8 mouse cellular contexts compared by ENCODE assay signal in genomic region chr4:151058634-151059033, GRCm38 (mm10). TPM values are rescaled to one million over a fixed set of nuclear protein-coding genes. Genes with fewer than 3 reads are reported as not detected.
DNase-seq lines count a peak whose midpoint lies in the region; ATAC-seq and TF ChIP-seq lines count a peak whose summit lies in the region.
"Had no signal": no experiment of that assay in that cellular context is flagged by ENCODE, and none has a peak within 500 bp of the region (broad histone marks: within the 10 kb centered on the region; RNA-seq: fewer than 3 reads in every experiment).

No protein-coding gene starts in this region.

- no peak overlapping the region; the same call in 1 of the 2 replicates for H3K27ac ChIP-seq in lung, embryonic 15.5 days
- H3K27ac ChIP-seq in forebrain, embryonic 15.5 days (replicated peaks) = peak overlapping the region; percentile 90
- 0 out of 2 replicates have a peak overlapping the region, but pooled peaks have one; percentile 65 for H3K27ac ChIP-seq in limb, embryonic 14.5 days (replicated peaks; ENCODE audit: low read depth, low read length)
- H3K27ac ChIP-seq in stomach, embryonic 15.5 days = peak overlapping the region; percentile 83

- peaks cover 11% of the 10 kb centered on the region for H3K36me3 ChIP-seq in lung, embryonic 15.5 days
- H3K36me3 ChIP-seq in forebrain, embryonic 15.5 days = peaks cover 44% of the 10 kb centered on the region
- peaks cover 17% of the 10 kb centered on the region for H3K36me3 ChIP-seq in limb, embryonic 14.5 days (ENCODE audit: control insufficient read depth, insufficient read depth, low read length)
- H3K36me3 ChIP-seq in stomach, embryonic 15.5 days = peaks cover 5% of the 10 kb centered on the region; the same call in 1 of the 2 replicates

- peaks cover 11% of the 10 kb centered on the region; the same call in 1 of the 2 replicates for H3K4me1 ChIP-seq in lung, embryonic 15.5 days
- H3K4me1 ChIP-seq in forebrain, embryonic 15.5 days = peaks cover 21% of the 10 kb centered on the region
- peaks cover 5% of the 10 kb centered on the region for H3K4me1 ChIP-seq in limb, embryonic 14.5 days (ENCODE audit: control insufficient read depth, insufficient read depth, low read length)
- peaks cover 6% of the 10 kb centered on the region for H3K4me1 ChIP-seq in stomach, embryonic 15.5 days

- no peak for ATAC-seq in lung, embryonic 15.5 days (ENCODE audit: borderline replicate concordance, extremely low read depth, low FRiP score, low TSS enrichment)
- no peak; the same call in 1 of the 2 replicates for ATAC-seq in forebrain, embryonic 15.5 days (replicated peaks)
- ATAC-seq in limb, embryonic 14.5 days (ENCODE audit: low FRiP score, low read depth) = no peak
- no peak for ATAC-seq in stomach, embryonic 15.5 days (ENCODE audit: insufficient read depth, low FRiP score, low read depth)

- WGBS in lung, embryonic 15.5 days = 70% methylated on average over 4 of the region's 4 CpGs
- WGBS in forebrain, embryonic 15.5 days = 80% methylated on average over 4 of the region's 4 CpGs
- WGBS in limb, embryonic 14.5 days = 82% methylated on average over 4 of the region's 4 CpGs
- 84% methylated on average over 4 of the region's 4 CpGs for WGBS in stomach, embryonic 15.5 days

- intact Hi-C loops in left cerebral cortex, postnatal 25 days (cut with DNase I) = no loop called here

- no peaks in the 10 kb centered on the region for H3K27me3 ChIP-seq in lung, embryonic 15.5 days
- H3K27me3 ChIP-seq in forebrain, embryonic 15.5 days = no peaks in the 10 kb centered on the region
- H3K27me3 ChIP-seq in limb, embryonic 14.5 days (ENCODE audit: control insufficient read depth, insufficient read depth, low read length) = no peaks in the 10 kb centered on the region
- H3K27me3 ChIP-seq in stomach, embryonic 15.5 days (replicated peaks) = no peaks in the 10 kb centered on the region
- H3K27me3 ChIP-seq: megakaryocyte, embryonic 14.5 days had no signal

- peak overlapping the region; percentile 61 for H3K4me2 ChIP-seq in lung, embryonic 15.5 days
- peak overlapping the region; percentile 48 for H3K4me2 ChIP-seq in forebrain, embryonic 15.5 days (replicated peaks)
- peak overlapping the region; percentile 57 for H3K4me2 ChIP-seq in limb, embryonic 14.5 days (replicated peaks; ENCODE audit: low read depth, low read length, severe bottlenecking)
- H3K4me2 ChIP-seq in stomach, embryonic 15.5 days = peak overlapping the region; percentile 64

- H3K4me3 ChIP-seq in lung, embryonic 15.5 days = peak overlapping the region; percentile 81; the same call in 1 of the 2 replicates
- H3K4me3 ChIP-seq in forebrain, embryonic 15.5 days = peak overlapping the region; percentile 76; the same call in 1 of the 2 replicates
- peak overlapping the region; percentile 99 for H3K4me3 ChIP-seq in limb, embryonic 14.5 days (replicated peaks; ENCODE audit: low read length)
- peak overlapping the region; percentile 88; the same call in 1 of the 2 replicates for H3K4me3 ChIP-seq in stomach, embryonic 15.5 days (replicated peaks)

- 0 out of 2 replicates have a peak, but pooled peaks cover 3% of the 10 kb centered on the region for H3K9me3 ChIP-seq in lung, embryonic 15.5 days
- H3K9me3 ChIP-seq in forebrain, embryonic 15.5 days = no peaks in the 10 kb centered on the region
- H3K9me3 ChIP-seq in limb, embryonic 14.5 days (ENCODE audit: control insufficient read depth, low read length) = no peaks in the 10 kb centered on the region
- no peaks in the 10 kb centered on the region for H3K9me3 ChIP-seq in stomach, embryonic 15.5 days

- no peak for TF ChIP-seq POLR2A in limb, embryonic 14.5 days (IDR thresholded peaks at IDR 0.05; ENCODE audit: borderline replicate concordance, extremely low read depth, insufficient read depth, insufficient read length)

- H3K9ac ChIP-seq in lung, embryonic 15.5 days = no peak overlapping the region
- 0 out of 2 replicates have a peak overlapping the region, but pooled peaks have one; percentile 39 for H3K9ac ChIP-seq in forebrain, embryonic 15.5 days (replicated peaks)
- H3K9ac ChIP-seq in limb, embryonic 14.5 days (ENCODE audit: low read depth, low read length, severe bottlenecking) = 0 out of 2 replicates have a peak overlapping the region, but pooled peaks have one; percentile 56
- H3K9ac ChIP-seq in stomach, embryonic 15.5 days = no peak overlapping the region

- no peak for DNase-seq in lung, postnatal 25 days (ENCODE audit: low spot score)
- no peak for DNase-seq in limb, embryonic 14.5 days (ENCODE audit: low spot score)
- DNase-seq in embryo, embryonic 10.5 days (ENCODE audit: low spot score) = no peak
- DNase-seq in left cerebral cortex, postnatal 25 days (ENCODE audit: low spot score in 2 of 2) = no peak

RNA-seq across cellular contexts. Expression of gene Vamp3, which starts 0.9 kb away (rescaled TPM):
- 125 and 131 TPM in 2 replicates for polyA plus RNA-seq in lung, embryonic 15.5 days (2015; fragmentation: Nextera tagmentation; extraction: Ambion mirVana)
- 69.3 and 69.4 TPM in 2 replicates for polyA plus RNA-seq in forebrain, embryonic 15.5 days (2015; fragmentation: Nextera tagmentation; extraction: Ambion mirVana)
- 93.0 and 94.8 TPM in 2 replicates for polyA plus RNA-seq in limb, embryonic 14.5 days (2012; rRNA removed)
- 50.7 and 55.1 TPM in 2 replicates for polyA plus RNA-seq in limb, embryonic 14.5 days (2014; fragmentation: Nextera tagmentation; extraction: Ambion mirVana)
- polyA plus RNA-seq in stomach, embryonic 15.5 days (2015; fragmentation: Nextera tagmentation; extraction: Ambion mirVana) = 129 and 133 TPM in 2 replicates
- 10 to 100 TPM; 31.9 to 34.7 TPM for total RNA-seq in left cerebral cortex, postnatal 25 days (2021)

RNA-seq across cellular contexts. Expression of gene Per3, which starts 14.2 kb away (rescaled TPM):
- 7.6 and 8.3 TPM in 2 replicates for polyA plus RNA-seq in lung, embryonic 15.5 days (2015; fragmentation: Nextera tagmentation; extraction: Ambion mirVana)
- polyA plus RNA-seq in forebrain, embryonic 15.5 days (2015; fragmentation: Nextera tagmentation; extraction: Ambion mirVana) = 3.0 and 3.3 TPM in 2 replicates
- polyA plus RNA-seq in limb, embryonic 14.5 days (2012; rRNA removed) = 7.8 and 10.4 TPM in 2 replicates
- polyA plus RNA-seq in limb, embryonic 14.5 days (2014; fragmentation: Nextera tagmentation; extraction: Ambion mirVana) = 6.1 and 6.9 TPM in 2 replicates
- polyA plus RNA-seq in stomach, embryonic 15.5 days (2015; fragmentation: Nextera tagmentation; extraction: Ambion mirVana) = 5.6 and 5.7 TPM in 2 replicates
- total RNA-seq in left cerebral cortex, postnatal 25 days (2021) = 10 to 100 TPM; 19.0 to 29.8 TPM

RNA-seq across cellular contexts. Expression of gene Gm13090, which starts 30.7 kb away (rescaled TPM):
- not detected in 2 replicates for polyA plus RNA-seq in lung, embryonic 15.5 days (2015; fragmentation: Nextera tagmentation; extraction: Ambion mirVana)
- 0.24 TPM in 1 of 2 replicates, not detected in the other for polyA plus RNA-seq in forebrain, embryonic 15.5 days (2015; fragmentation: Nextera tagmentation; extraction: Ambion mirVana)
- not detected in 2 replicates for polyA plus RNA-seq in limb, embryonic 14.5 days (2012; rRNA removed)
- polyA plus RNA-seq in limb, embryonic 14.5 days (2014; fragmentation: Nextera tagmentation; extraction: Ambion mirVana) = not detected in 2 replicates
- polyA plus RNA-seq in stomach, embryonic 15.5 days (2015; fragmentation: Nextera tagmentation; extraction: Ambion mirVana) = not detected in 2 replicates
- total RNA-seq in left cerebral cortex, postnatal 25 days (2021) = not detected

Comparison
In these comparisons a context has a peak if more than half of its experiments do, and no peak if none do; other contexts are left out.
1. H3K9ac ChIP-seq: peak in forebrain, embryonic 15.5 days (single experiment) and limb, embryonic 14.5 days (single experiment); none in lung, embryonic 15.5 days (single experiment) and stomach, embryonic 15.5 days (single experiment).
2. Peak in every context shown above with its lines, with median percentiles within 50 percentile points of each other: H3K4me2 ChIP-seq and H3K4me3 ChIP-seq.